Mouse (Mus musculus) left cerebral cortex, postnatal 4 days (tissue): Measurements from ENCODE around the gene Spryd3. TPM values are rescaled to one million over a fixed set of nuclear protein-coding genes. Genes with fewer than 3 reads are reported as not detected.
"Not testable (repeated sequence)": the region's sequence is repeated elsewhere in the genome, so short reads cannot be mapped to it uniquely, and the experiment has no call there.

Source experiments
- DNase-seq: peaks from one replicate; pipeline ENCODE4 v3.0.0-alpha.2; 2022
- intact Hi-C: fragments of 180-260 bp; cut with DNase I; formaldehyde crosslinking; loops from one replicate; pipeline ENCODE4 v1.15.1; 2025
- total RNA-seq, 2 experiments: library from RNA; stranded (reverse); gene quantifications; 2 replicates each; pipeline ENCODE4 v1.2.3; 2021

Spryd3 gene
- total RNA-seq, 2 experiments from 2014 or later = 115 to 118 TPM

DNA sequence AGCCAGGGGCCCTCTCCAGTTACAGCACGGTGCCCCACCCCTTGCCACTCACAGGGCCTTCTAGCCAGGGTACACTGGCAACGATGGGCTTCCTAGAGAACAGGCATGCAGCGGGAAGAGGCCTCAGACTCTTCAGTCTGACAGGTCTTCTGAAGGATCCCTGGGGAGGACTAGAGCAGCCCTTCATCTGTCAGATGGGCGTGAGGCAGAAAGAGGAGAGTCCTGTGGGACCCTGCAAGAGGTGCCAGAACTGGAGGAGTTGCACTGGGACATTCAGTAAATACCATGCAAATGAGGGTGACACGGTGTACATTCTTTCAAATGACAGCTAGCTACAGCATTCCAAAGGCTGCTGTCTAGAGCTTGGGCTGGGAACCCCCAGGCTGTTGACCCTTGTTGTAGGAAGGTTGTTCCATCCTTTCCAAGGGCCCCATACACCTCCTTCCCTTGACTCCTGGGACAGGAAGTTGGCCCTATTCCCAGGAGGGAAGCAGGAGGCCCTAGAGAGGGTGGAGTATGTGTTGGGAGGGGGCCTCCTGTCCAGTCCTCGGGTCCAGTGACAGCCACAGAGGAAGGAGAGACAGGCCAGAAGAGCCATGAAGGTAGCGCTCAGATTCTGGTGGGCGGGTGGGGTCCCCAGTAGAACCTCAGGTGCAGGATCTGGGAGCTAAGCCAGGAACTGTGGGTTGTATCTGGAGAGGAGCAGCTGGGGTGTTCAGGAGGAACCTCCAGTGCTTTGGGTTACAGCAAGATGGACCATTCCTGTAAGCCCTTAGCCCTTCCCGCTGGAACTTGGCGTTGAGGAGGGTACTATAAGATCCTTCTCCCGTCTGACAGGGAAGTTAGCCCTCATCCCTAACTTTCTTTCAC lies 34.1 kb downstream of the Spryd3 start:
- peak; percentile 36 for DNase-seq
- intact Hi-C loops = no loop called here

- DNase-seq = peak; percentile 18
- intact Hi-C loops = no loop called here
Measured at GRCm38 (mm10) chr15:102100996-102101671, 34.9 kb downstream of the Spryd3 start.

DNA sequence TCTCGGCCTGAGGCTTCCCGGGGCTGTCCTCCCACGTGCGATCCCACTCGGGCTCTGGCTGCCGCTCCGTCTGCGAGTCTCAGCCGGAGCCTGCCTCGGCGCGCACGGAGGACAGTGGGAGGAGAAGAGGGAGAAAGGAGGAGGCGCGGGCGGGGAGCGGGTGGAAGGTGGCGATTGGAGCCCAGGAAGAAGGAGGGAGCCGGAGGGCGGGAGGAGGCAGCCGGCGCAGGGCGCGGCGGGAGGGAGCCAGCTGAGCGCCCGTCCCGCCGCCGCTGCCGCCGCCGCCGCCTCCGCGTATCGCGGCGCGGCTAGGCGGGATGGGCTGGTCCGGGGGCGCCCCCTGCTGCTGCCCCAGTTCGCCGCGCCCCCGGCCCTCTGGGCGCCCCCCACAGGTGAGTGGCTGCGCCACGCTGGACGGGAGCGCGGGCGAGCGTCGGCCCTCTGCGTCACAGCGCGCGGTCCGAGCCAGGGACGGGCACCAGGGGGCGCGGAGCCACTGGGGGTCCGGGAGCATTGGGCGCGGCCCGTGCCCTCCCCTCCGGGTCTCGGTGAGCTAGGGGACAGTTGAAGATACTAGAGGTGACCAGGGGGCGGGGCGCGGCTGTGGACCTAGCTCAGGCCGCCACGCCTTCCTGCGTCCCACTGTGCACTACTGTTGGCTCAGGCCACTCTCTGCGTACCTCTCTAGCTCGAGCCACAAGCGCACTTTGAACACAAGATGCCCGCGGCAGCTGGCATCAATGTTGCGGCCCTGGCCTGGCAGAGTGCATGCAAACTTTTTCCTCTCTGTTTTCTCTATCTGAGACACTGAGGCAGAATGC lies 35.7 kb downstream of the Spryd3 start, which contains the start of gene Tns2:
TSS of gene Tns2 (plus strand) at position 253 of the 821 bp plus-strand sequence.
- DNase-seq = peak; percentile 71

GRCm38 (mm10) chr15:102099771-102100160 lies 36.3 kb downstream of the Spryd3 start:
- intact Hi-C loops = no loop called here
- DNase-seq = no peak

More for the DNA sequence above, 35.7 kb downstream of the Spryd3 start, which contains the start of gene Tns2:
- intact Hi-C loops = no loop called here

DNA sequence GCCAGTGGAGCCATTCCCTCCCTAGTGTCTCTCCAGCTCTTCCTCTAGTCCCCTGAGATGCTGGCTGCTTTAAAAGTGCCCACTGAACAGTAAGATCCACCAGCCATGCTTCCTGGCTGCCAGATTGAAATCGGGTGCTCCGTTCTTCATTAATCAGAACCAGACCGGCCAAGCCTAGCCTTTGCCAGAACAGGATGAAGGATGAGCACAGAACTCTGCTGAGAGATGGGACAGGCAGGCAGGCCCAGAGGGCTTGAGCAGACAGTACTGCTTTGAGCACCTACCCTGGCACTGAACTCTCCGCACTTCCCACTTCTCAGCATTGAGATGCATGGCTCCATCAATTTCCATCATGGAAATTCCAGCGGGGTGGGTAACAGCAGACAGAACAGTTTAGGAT lies 36.8 kb downstream of the Spryd3 start:
- DNase-seq = no peak
- intact Hi-C loops = no loop called here

GRCm38 (mm10) chr15:102097991-102098555 lies 38.0 kb downstream of the Spryd3 start:
- intact Hi-C loops = no loop called here
- no peak for DNase-seq

GRCm38 (mm10) chr15:102097147-102097915 lies 38.7 kb downstream of the Spryd3 start:
- no peak for DNase-seq
- intact Hi-C loops = no loop called here

DNA sequence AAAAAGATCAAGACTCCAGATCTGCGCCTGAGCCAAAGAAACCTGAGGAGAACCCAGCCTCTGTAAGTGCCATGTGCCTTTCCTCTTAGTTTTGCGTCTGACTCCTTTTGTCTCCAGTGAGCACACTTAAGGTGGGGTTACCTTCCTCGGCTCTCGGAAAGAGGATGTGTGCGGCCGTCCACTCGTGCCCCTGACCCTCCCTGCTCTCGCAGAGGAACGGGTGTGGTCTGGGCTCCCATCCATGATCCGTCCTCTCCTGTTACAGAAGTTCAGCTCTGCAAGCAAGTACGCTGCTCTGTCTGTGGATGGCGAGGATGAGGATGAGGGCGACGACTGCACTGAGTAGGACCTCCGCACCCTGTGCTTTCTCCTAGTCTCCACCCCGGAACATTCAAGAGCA lies 41.0 kb downstream of the Spryd3 start:
- intact Hi-C loops = no loop called here
- DNase-seq = no peak

- intact Hi-C loops = no loop called here
- no peak for DNase-seq
Measured at GRCm38 (mm10) chr15:102094157-102094556, 41.9 kb downstream of the Spryd3 start.

DNA sequence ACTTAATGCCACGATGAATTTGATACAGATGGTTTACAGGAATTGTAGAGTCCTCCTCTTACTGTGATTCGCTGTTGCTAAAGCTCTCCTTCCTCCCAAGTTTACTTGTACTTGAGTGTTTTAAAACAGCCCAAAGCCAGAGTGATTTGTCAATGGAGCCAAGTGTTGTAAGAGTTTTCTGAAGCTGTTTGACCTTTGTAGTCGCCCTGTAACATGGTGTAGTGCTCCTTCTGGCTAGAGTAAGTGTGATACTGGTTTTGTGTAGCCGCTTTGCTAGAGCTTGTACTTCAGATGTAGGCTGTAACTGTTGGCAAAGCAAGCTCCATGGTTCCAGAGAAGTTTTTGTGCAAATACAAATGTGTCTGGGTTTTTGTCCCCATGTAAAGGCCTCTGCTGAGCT lies 43.8 kb downstream of the Spryd3 start:
- intact Hi-C loops = no loop called here

GRCm38 (mm10) chr15:102091688-102092087 lies 44.3 kb downstream of the Spryd3 start:
- DNase-seq = no peak
- intact Hi-C loops = no loop called here

More for the DNA sequence above, 43.8 kb downstream of the Spryd3 start:
- no peak for DNase-seq

- no peak for DNase-seq
- intact Hi-C loops = no loop called here
Measured at GRCm38 (mm10) chr15:102091063-102091679, 44.9 kb downstream of the Spryd3 start.

DNA sequence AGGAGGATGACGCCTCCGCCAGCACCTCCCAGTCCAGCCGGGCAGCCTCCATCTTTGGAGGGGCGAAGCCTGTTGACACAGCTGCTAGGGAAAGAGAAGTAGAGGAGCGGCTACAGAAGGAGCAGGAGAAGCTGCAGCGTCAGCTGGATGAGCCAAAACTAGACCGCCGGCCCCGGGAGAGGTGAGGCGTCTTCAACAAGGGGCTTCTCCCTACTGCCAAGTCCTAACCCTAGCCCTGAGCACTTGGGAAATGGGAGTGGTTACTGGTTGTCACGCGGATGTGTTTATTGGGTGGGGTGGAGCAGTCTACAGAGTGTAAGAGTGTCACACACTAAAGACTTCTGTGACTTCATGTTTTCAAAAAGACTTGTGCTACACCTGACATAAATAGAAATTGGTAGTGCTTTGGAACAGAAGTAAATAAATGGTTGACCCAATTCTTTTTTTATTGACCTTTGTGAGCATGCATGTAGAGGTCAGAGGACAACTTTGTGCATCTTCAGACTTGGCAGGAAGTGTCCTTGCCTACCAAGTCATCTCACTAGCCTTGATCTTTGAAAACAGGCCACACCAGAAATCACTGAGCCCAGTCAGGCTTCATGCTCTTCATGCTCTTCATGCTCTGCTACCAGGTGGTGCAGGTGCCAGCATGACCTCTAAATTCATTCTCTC lies 46.0 kb downstream of the Spryd3 start:
- no peak for DNase-seq
- intact Hi-C loops = no loop called here

DNA sequence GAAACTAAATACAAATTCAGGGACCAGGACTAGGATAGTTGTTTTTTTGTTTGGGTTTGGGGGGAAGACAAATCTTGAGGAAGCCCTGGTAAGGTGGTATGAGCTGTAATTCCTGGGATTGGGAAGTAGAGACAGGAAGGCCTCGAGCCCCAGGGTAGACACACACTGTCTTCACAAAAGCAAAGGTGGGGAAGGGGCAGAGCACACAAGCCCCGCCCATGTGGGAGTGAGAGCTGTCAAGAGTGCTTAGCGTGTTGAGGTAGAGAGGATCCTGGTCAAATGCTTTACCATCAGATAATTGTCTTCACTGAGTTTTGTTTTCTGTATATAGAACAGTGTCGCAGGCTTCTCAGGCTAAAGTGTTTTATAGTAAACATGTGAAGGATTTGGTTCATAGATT lies 53.0 kb downstream of the Spryd3 start:
- no peak for DNase-seq
- intact Hi-C loops = no loop called here

- intact Hi-C loops = no loop called here
- no peak for DNase-seq
Measured at GRCm38 (mm10) chr15:102082148-102082547, 53.9 kb downstream of the Spryd3 start.

- DNase-seq = no peak
- intact Hi-C loops = no loop called here
Measured at GRCm38 (mm10) chr15:102080429-102080828, 55.6 kb downstream of the Spryd3 start.

DNA sequence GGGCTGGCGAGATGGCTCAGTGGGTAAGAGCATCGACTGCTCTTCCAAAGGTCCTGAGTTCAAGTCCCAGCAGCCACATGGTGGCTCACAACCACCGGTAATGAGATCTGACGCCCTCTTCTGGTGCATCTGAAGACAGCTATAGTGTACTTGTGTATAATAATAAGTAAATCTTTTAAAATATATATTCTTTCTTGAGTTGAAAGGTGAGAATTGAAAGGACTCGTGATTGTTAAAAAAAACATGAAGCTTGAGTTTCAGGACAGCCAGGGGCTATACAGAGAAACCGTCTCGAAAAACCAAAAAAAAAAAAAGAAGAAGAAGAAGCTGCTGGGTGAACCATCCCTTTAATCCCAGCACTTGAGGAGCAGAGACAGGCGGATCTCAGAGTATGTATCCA lies 56.1 kb downstream of the Spryd3 start:
- intact Hi-C loops = not testable (repeated sequence)

DNA sequence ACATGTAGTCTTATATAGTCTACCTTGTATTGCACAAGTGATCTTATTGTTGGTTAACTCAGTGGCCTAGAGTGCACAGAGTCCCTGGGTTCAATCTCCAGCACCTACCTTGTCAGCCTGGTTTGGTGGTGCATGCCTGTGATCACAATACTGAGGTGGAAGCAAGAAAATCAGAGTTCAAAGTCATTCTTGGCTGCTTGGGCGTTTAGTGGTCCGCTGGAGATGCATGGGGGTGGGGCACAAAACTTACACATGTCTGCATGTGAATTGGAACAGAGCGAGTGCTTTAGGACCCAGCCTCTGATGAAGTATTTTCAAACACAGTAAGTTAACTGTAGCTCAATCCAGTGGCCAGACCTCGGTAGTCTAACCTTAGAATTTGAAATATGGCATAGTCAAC lies 56.8 kb downstream of the Spryd3 start:
- intact Hi-C loops = no loop called here
- no peak for DNase-seq

More for the DNA sequence above, 56.1 kb downstream of the Spryd3 start:
- DNase-seq = not testable (repeated sequence)

DNA sequence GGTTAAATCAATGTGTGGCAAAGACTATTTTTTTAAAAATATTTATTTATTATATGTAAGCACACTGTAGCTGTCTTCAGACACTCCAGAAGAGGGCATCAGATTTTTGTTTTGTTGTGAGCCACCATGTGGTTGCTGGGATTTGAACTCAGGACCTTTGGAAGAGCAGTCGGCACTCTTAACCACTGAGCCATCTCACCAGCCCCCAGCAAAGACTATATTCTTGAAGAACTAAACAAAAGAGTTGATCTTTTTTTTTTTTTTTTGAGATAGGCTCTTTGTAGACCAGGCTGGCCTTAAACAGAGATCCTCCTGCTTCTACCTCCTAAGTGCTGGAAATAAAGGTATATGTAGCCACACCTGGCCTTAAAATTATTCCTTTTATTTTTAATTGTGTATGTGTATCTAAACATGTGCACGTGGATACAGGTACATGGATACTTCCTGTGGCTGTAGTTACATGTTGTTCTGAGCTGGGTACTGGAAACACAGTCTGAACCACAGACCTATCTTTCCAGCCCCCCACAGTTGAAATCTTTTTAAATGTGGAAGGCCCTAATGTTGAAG lies 58.8 kb downstream of the Spryd3 start:
- DNase-seq = no peak
- intact Hi-C loops = no loop called here
